In genomic region chr10:121520923-121521585, GRCm38 (mm10) we compare ENCODE assay signal across 8 mouse cellular contexts. TPM values are rescaled to one million over a fixed set of nuclear protein-coding genes. Genes with fewer than 3 reads are reported as not detected.
DNase-seq lines count a peak whose midpoint lies in the region; ATAC-seq and TF ChIP-seq lines count a peak whose summit lies in the region.
"Had no signal": no experiment of that assay in that cellular context is flagged by ENCODE, and none has a peak within 500 bp of the region (broad histone marks: within the 10 kb centered on the region; RNA-seq: fewer than 3 reads in every experiment).

No protein-coding gene starts in this region.

- H3K27ac ChIP-seq in hindbrain, embryonic 13.5 days: peak overlapping the region; percentile 25; the same call in 1 of the 2 replicates
- H3K27ac ChIP-seq in liver, postnatal 0 days (ENCODE audit: low read depth): peak overlapping the region; percentile 61
- no peak overlapping the region for H3K27ac ChIP-seq in gastrocnemius, adult 2 months
- H3K27ac ChIP-seq in kidney, embryonic 16.5 days (ENCODE audit: low read length): no peak overlapping the region

- peak; percentile 90 for DNase-seq in 416B (ENCODE audit: low read depth)
- peak; percentile 62 for DNase-seq in CD4-positive, CD25-positive, alpha-beta regulatory T cell, adult 2 months (ENCODE audit: low read depth, low spot score)
- DNase-seq in liver, postnatal 0 days: no peak
- no peak for DNase-seq in cerebellum, postnatal 36 days
- no peak for DNase-seq in gastrocnemius, adult 2 months
- DNase-seq: heart, adult 18-20 months had no signal

- peak; percentile 24; the same call in 1 of the 2 replicates for ATAC-seq in hindbrain, embryonic 13.5 days (ENCODE audit: low FRiP score)
- peak; percentile 89 for ATAC-seq in liver, postnatal 0 days
- no peak for ATAC-seq in kidney, embryonic 16.5 days (ENCODE audit: low FRiP score, low TSS enrichment)

- WGBS in hindbrain, embryonic 13.5 days: 11% methylated on average over 12 of the region's 12 CpGs
- 55% methylated on average over 12 of the region's 12 CpGs for WGBS in liver, postnatal 0 days (ENCODE audit: insufficient replicate concordance)
- WGBS in kidney, embryonic 16.5 days: 38% methylated on average over 12 of the region's 12 CpGs

- no peaks in the 10 kb centered on the region for H3K36me3 ChIP-seq in hindbrain, embryonic 13.5 days
- no peaks in the 10 kb centered on the region for H3K36me3 ChIP-seq in liver, postnatal 0 days (replicated peaks; ENCODE audit: insufficient read depth, low read length)
- H3K36me3 ChIP-seq in kidney, embryonic 16.5 days (ENCODE audit: insufficient read depth, low read length): no peaks in the 10 kb centered on the region

- no peak overlapping the region for H3K4me3 ChIP-seq in hindbrain, embryonic 13.5 days
- H3K4me3 ChIP-seq in liver, postnatal 0 days (ENCODE audit: low read depth, low read length): no peak overlapping the region
- no peak overlapping the region for H3K4me3 ChIP-seq in gastrocnemius, adult 2 months
- no peak overlapping the region for H3K4me3 ChIP-seq in kidney, embryonic 16.5 days (ENCODE audit: low read length)

- no peaks in the 10 kb centered on the region for H3K27me3 ChIP-seq in hindbrain, embryonic 13.5 days
- H3K27me3 ChIP-seq in liver, postnatal 0 days (ENCODE audit: insufficient read depth, low read length): no peaks in the 10 kb centered on the region
- H3K27me3 ChIP-seq in kidney, embryonic 16.5 days (ENCODE audit: insufficient read depth, low read length): no peaks in the 10 kb centered on the region

- H3K9ac ChIP-seq in hindbrain, embryonic 13.5 days: no peak overlapping the region
- H3K9ac ChIP-seq in liver, postnatal 0 days (replicated peaks): no peak overlapping the region
- H3K9ac ChIP-seq in kidney, embryonic 16.5 days (replicated peaks; ENCODE audit: low read length): no peak overlapping the region

- intact Hi-C loops in gastrocnemius, adult 2 months (cut with DNase I): no loop called here

- no peak for TF ChIP-seq CTCF in liver, postnatal 0 days (IDR thresholded peaks at IDR 0.05; ENCODE audit: low read depth)
- no peak for TF ChIP-seq CTCF in gastrocnemius, adult 2 months (IDR thresholded peaks at IDR 0.05)

- no peaks in the 10 kb centered on the region for H3K9me3 ChIP-seq in hindbrain, embryonic 13.5 days
- no peaks in the 10 kb centered on the region for H3K9me3 ChIP-seq in liver, postnatal 0 days (ENCODE audit: low read length)
- no peaks in the 10 kb centered on the region for H3K9me3 ChIP-seq in kidney, embryonic 16.5 days (ENCODE audit: low read length)

- H3K4me2 ChIP-seq in hindbrain, embryonic 13.5 days: peak overlapping the region; percentile 6; the same call in 1 of the 2 replicates
- no peak overlapping the region for H3K4me2 ChIP-seq in liver, postnatal 0 days (ENCODE audit: low read depth, low read length)
- H3K4me2 ChIP-seq in kidney, embryonic 16.5 days (replicated peaks; ENCODE audit: low read depth, low read length): no peak overlapping the region

- TF ChIP-seq EP300 in liver, postnatal 0 days (IDR thresholded peaks at IDR 0.05; ENCODE audit: low read depth): no peak

- H3K4me1 ChIP-seq in hindbrain, embryonic 13.5 days (replicated peaks): peaks cover 13% of the 10 kb centered on the region; the same call in 1 of the 2 replicates
- H3K4me1 ChIP-seq in liver, postnatal 0 days (ENCODE audit: insufficient read depth): 0 out of 2 replicates have a peak, but pooled peaks cover under 1% of the 10 kb centered on the region
- peaks cover 5% of the 10 kb centered on the region; the same call in 1 of the 2 replicates for H3K4me1 ChIP-seq in kidney, embryonic 16.5 days (ENCODE audit: insufficient read depth, low read length)

RNA-seq across cellular contexts. Expression of gene Rassf3, which starts 44.9 kb away (rescaled TPM):
- 5.2 and 5.3 TPM in 2 replicates for polyA plus RNA-seq in hindbrain, embryonic 13.5 days (2015; fragmentation: Nextera tagmentation; extraction: Ambion mirVana)
- 16.4 and 16.6 TPM in 2 replicates for polyA plus RNA-seq in liver, postnatal 0 days (2015; fragmentation: Nextera tagmentation; extraction: Ambion mirVana)
- 10 to 100 TPM; 29.2 to 47.3 TPM for total RNA-seq in gastrocnemius, adult 2 months (2021)
- polyA plus RNA-seq in kidney, embryonic 16.5 days (2015; fragmentation: Nextera tagmentation; extraction: Ambion mirVana): 14.8 and 15.2 TPM in 2 replicates

Comparison
In these comparisons a context has a peak if more than half of its experiments do, and no peak if none do; other contexts are left out.
1. DNase-seq: peak in 416B (single experiment) and CD4-positive, CD25-positive, alpha-beta regulatory T cell, adult 2 months (single experiment); none in liver, postnatal 0 days (single experiment), cerebellum, postnatal 36 days (0 of 2) and gastrocnemius, adult 2 months (single experiment).
2. H3K27ac ChIP-seq: peak in hindbrain, embryonic 13.5 days (single experiment) and liver, postnatal 0 days (single experiment); none in gastrocnemius, adult 2 months (single experiment) and kidney, embryonic 16.5 days (single experiment).